ENCODE assay signal across 14 mouse cellular contexts in the genomic region with DNA sequence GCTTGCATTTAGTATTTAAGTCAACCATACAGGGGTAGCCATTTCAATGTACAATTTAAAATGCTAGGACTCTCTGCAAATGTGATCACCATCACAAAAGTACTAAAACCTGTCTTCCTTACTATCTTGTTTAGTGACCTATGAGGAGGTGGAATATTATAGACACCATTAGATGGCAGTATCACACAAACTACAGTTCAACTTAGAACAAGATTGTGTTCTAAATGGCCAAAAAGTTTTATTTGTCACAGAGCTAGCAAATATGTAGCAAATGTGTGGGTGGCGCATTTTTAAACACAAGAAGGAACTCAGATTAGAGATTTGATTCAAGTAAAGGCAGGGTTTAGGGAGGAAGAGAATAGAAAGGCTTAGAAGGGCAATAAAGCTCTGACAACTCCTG.
A peak's percentile ranks its signal among the peaks of the same experiment; 100 is the strongest.
DNase-seq lines count a peak whose midpoint lies in the region; ATAC-seq and TF ChIP-seq lines count a peak whose summit lies in the region.
"Had no signal": no experiment of that assay in that cellular context is flagged by ENCODE, and none has a peak within 500 bp of the region (broad histone marks: within the 10 kb centered on the region; RNA-seq: fewer than 3 reads in every experiment).

No protein-coding gene starts in this region.

- POLR2A ChIA-PET in Patski (lab: Charles Lee) = interaction anchor here (0.6 kb wide), 1 partner anchor 28 kb away, joined by 3 read pairs; no protein-coding TSS in a partner anchor

- peak; percentile 49 for TF ChIP-seq CTCF in gastrocnemius, adult 2 months (IDR thresholded peaks at IDR 0.05)
- TF ChIP-seq CTCF in lung, embryonic 14.5 days (IDR thresholded peaks at IDR 0.05; ENCODE audit: low read depth) = peak; percentile 52
- TF ChIP-seq CTCF in Patski (IDR thresholded peaks at IDR 0.05) = peak; percentile 20

- no peaks in the 10 kb centered on the region for H3K4me1 ChIP-seq in lung, embryonic 14.5 days (ENCODE audit: insufficient read depth)

- H3K4me3 ChIP-seq in gastrocnemius, adult 2 months = no peak overlapping the region
- no peak overlapping the region for H3K4me3 ChIP-seq in lung, embryonic 14.5 days (ENCODE audit: low read depth, low read length)

- WGBS in lung, embryonic 14.5 days = 37% methylated on average over 1 of the region's 1 CpGs

- CTCF ChIA-PET in Patski (lab: Charles Lee) = interaction anchor here (1.4 kb wide), 1 partner anchor 781 kb away, joined by 3 read pairs; no protein-coding TSS in a partner anchor

- in situ Hi-C loops in Patski (cut with MboI; ENCODE audit: low pct_unique_long_range_greater_than_20kb) = loop anchor here (10.0 to 25.0 kb wide), 3 partner anchors 319 to 1054 kb away; no protein-coding TSS in a partner anchor

- ATAC-seq in lung, embryonic 14.5 days (ENCODE audit: insufficient read depth) = no peak
- ATAC-seq in Patski = no peak
- ATAC-seq: inflammation-experienced regulatory T-cells, adult 6 months had no signal

- no peaks in the 10 kb centered on the region for H3K27me3 ChIP-seq in lung, embryonic 14.5 days (ENCODE audit: insufficient read depth, low read length)
- H3K27me3 ChIP-seq in Patski = peaks cover 50% of the 10 kb centered on the region

- no peak overlapping the region for H3K27ac ChIP-seq in gastrocnemius, adult 2 months
- H3K27ac ChIP-seq in lung, embryonic 14.5 days (ENCODE audit: low read depth) = no peak overlapping the region
- H3K27ac ChIP-seq: liver, embryonic 14.5 days had no signal

- no peaks in the 10 kb centered on the region for H3K9me3 ChIP-seq in lung, embryonic 14.5 days (ENCODE audit: low read depth, low read length)

- H3K9ac ChIP-seq in lung, embryonic 14.5 days = no peak overlapping the region
- H3K9ac ChIP-seq: liver, embryonic 14.5 days had no signal

- no peak overlapping the region for H3K4me2 ChIP-seq in lung, embryonic 14.5 days

- H3K36me3 ChIP-seq in lung, embryonic 14.5 days (ENCODE audit: insufficient read depth) = no peaks in the 10 kb centered on the region

- intact Hi-C loops in gastrocnemius, adult 2 months (cut with DNase I) = loop anchor here (10.0 kb wide), 2 partner anchors 491 to 581 kb away; partner anchors contain the start of gene Rnf219

- DNase-seq in gastrocnemius, adult 2 months = no peak
- no peak for DNase-seq in gastrocnemius, postnatal 10 days
- peak; percentile 74 for DNase-seq in lung, embryonic 14.5 days
- DNase-seq in lung, postnatal 25 days (ENCODE audit: low spot score) = no peak
- DNase-seq in Patski (ENCODE audit: low read depth, low spot score) = no peak
- DNase-seq in retina, embryonic 14.5 days (ENCODE audit: low spot score) = peak; percentile 72
- no peak for DNase-seq in testis, postnatal 10 days (ENCODE audit: low spot score)
- no peak for DNase-seq in natural killer cell, adult 2 months (ENCODE audit: low spot score in 2 of 2)
- DNase-seq: adrenal gland, postnatal 25 days; cerebellum, adult 9-10 months; layer of hippocampus, postnatal 36 days; right cerebral cortex, adult 18-20 months had no signal

Comparison
In these comparisons a context has a peak if more than half of its experiments do, and no peak if none do; other contexts are left out.
1. DNase-seq: peak in lung, embryonic 14.5 days (single experiment) and retina, embryonic 14.5 days (single experiment); none in gastrocnemius, adult 2 months (single experiment), gastrocnemius, postnatal 10 days (single experiment), lung, postnatal 25 days (single experiment), Patski (single experiment), testis, postnatal 10 days (single experiment) and natural killer cell, adult 2 months (0 of 2).
2. Peak in every context shown above with its lines, with median percentiles within 50 percentile points of each other: CTCF ChIP-seq.